Comparison of ENCODE assay signal across 14 mouse cellular contexts in the genomic region with DNA sequence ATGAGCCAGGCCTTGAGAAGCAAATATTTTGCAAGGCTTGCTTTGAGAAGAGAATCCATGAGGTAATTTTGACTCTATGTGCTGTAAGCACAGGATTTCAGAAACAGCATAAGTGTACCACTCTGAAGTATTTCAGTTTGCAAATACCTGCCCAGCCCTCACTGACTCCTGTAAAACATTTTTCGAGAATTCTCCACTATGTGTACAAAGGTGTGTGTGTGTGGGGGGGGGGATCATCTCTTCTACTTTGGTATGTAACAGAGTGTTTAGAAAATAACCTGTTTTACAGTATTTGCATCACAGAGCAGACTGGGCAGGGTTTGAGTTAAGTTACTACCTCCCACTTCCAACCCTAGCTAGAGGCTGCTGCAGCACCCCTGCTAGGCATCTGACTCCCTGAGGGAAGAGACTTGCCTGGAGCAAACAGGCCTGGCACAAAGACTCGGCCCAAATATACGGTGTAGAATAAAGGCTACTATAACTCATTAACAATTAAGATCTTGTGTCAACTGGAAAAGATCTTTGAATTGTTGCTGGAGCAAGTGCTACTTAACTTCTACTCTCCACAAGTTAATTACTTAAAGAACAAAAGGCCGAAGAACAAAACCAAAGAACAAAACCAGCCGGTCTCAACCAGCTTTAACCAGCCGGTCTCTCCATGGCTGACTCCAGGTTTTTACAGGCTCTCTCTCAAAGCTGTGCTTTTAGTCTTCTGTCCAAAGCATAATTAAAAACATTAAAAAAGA. TPM values are rescaled to one million over a fixed set of nuclear protein-coding genes. Genes with fewer than 3 reads are reported as not detected.
DNase-seq lines count a peak whose midpoint lies in the region.
"Had no signal": no experiment of that assay in that cellular context is flagged by ENCODE, and none has a peak within 500 bp of the region (broad histone marks: within the 10 kb centered on the region; RNA-seq: fewer than 3 reads in every experiment).

No protein-coding gene starts in this region.

- H3K4me3 ChIP-seq in limb, embryonic 10.5 days, result no peak overlapping the region
- H3K4me3 ChIP-seq: embryonic facial prominence, embryonic 12.5 days; stomach, embryonic 15.5 days had no signal

- peak; percentile 39 for DNase-seq in embryo, embryonic 9.5 days (ENCODE audit: extremely low spot score)
- DNase-seq in embryo, embryonic 11 days, result no peak
- peak; percentile 17 for DNase-seq in kidney, adult 9 months
- DNase-seq in kidney, adult 8-10 months, result no peak
- DNase-seq in ES-CJ7 (ENCODE audit: low read depth, low spot score), result peak; percentile 89
- DNase-seq in limb, embryonic 10.5 days (ENCODE audit: low spot score), result no peak
- no peak for DNase-seq in urinary bladder, adult 18-20 months (ENCODE audit: low spot score in 2 of 2)
- DNase-seq in gastrocnemius, postnatal 36 days, result no peak
- DNase-seq: adrenal gland, postnatal 25 days; cerebellum, adult 11-12 months; kidney, adult 2 months; layer of hippocampus, adult 9-11 months had no signal

- no peaks in the 10 kb centered on the region for H3K9me3 ChIP-seq in limb, embryonic 10.5 days (replicated peaks)
- H3K9me3 ChIP-seq: embryonic facial prominence, embryonic 12.5 days; stomach, embryonic 15.5 days had no signal

- no peaks in the 10 kb centered on the region for H3K27me3 ChIP-seq in limb, embryonic 10.5 days (ENCODE audit: low read depth, poor library complexity, severe bottlenecking)

- intact Hi-C loops in gastrocnemius, postnatal 36 days (cut with DNase I), result no loop called here

- peaks cover 58% of the 10 kb centered on the region for H3K36me3 ChIP-seq in limb, embryonic 10.5 days
- H3K36me3 ChIP-seq: embryonic facial prominence, embryonic 12.5 days; stomach, embryonic 15.5 days had no signal

- H3K4me1 ChIP-seq in limb, embryonic 10.5 days, result peaks cover 66% of the 10 kb centered on the region

- WGBS in limb, embryonic 10.5 days, result 50% methylated on average over 6 of the region's 6 CpGs

- H3K27ac ChIP-seq in limb, embryonic 10.5 days, result peak overlapping the region; percentile 75
- H3K27ac ChIP-seq: embryonic facial prominence, embryonic 12.5 days; stomach, embryonic 15.5 days had no signal

RNA-seq across cellular contexts. Expression of a gene that starts 6.6 kb away (rescaled TPM):
- polyA plus RNA-seq in limb, embryonic 10.5 days (2016; fragmentation: Nextera tagmentation; extraction: Ambion mirVana), result 56.8 and 62.9 TPM in 2 replicates
- total RNA-seq in gastrocnemius, postnatal 36 days (2021), result 1 to 10 TPM; 2.4 to 3.5 TPM

Comparison
In these comparisons a context has a peak if more than half of its experiments do, and no peak if none do; other contexts are left out.
1. DNase-seq: peak in embryo, embryonic 9.5 days (single experiment), kidney, adult 9 months (single experiment) and ES-CJ7 (single experiment); none in embryo, embryonic 11 days (single experiment), kidney, adult 8-10 months (0 of 2), limb, embryonic 10.5 days (single experiment), urinary bladder, adult 18-20 months (0 of 2) and gastrocnemius, postnatal 36 days (0 of 2).